Mouse (Mus musculus): ENCODE results near the gene Col11a1.

Col11a1 gene

GRCm38 (mm10) chr3:114029971-114030635 lies at the start of gene Col11a1:
Gene Col11a1 (plus strand): TSS chr3:114030540.
- peak; percentile 69 for DNase-seq

GRCm38 (mm10) chr3:113990936-113991335 lies 39.4 kb upstream of the Col11a1 start:
- no peak for DNase-seq

- no peak for DNase-seq
These were observed 546 bp downstream of the Col11a1 start for GRCm38 (mm10) chr3:114030886-114031285.

GRCm38 (mm10) chr3:114031351-114032213 lies 1.2 kb downstream of the Col11a1 start:
- peak; percentile 4 for DNase-seq

GRCm38 (mm10) chr3:114032333-114032732 lies 2.0 kb downstream of the Col11a1 start:
- peak; percentile 5 for DNase-seq

GRCm38 (mm10) chr3:114052406-114052805 lies 22.1 kb downstream of the Col11a1 start:
- DNase-seq = no peak

GRCm38 (mm10) chr3:114053501-114053900 lies 23.2 kb downstream of the Col11a1 start:
- DNase-seq = no peak

- no peak for DNase-seq
These were observed 34.8 kb downstream of the Col11a1 start for GRCm38 (mm10) chr3:114065123-114065522.

GRCm38 (mm10) chr3:114065587-114065986 lies 35.2 kb downstream of the Col11a1 start:
- no peak for DNase-seq

- DNase-seq = no peak
These were observed 69.0 kb downstream of the Col11a1 start for GRCm38 (mm10) chr3:114099335-114099734.

- no peak for DNase-seq
These were observed 76.8 kb downstream of the Col11a1 start for GRCm38 (mm10) chr3:114107099-114107498.

- no peak for DNase-seq
These were observed 116.8 kb downstream of the Col11a1 start for GRCm38 (mm10) chr3:114147140-114147539.

GRCm38 (mm10) chr3:114197964-114198750 lies 167.8 kb downstream of the Col11a1 start:
- DNase-seq = no peak

- no peak for DNase-seq
These were observed 181.9 kb downstream of the Col11a1 start for GRCm38 (mm10) chr3:114212255-114212654.

GRCm38 (mm10) chr3:114216105-114216504 lies 185.8 kb downstream of the Col11a1 start:
- no peak for DNase-seq

- no peak for DNase-seq
These were observed 199.2 kb downstream of the Col11a1 start for GRCm38 (mm10) chr3:114229501-114229900.

Measured in kidney, postnatal 14 days (tissue).